Mouse (Mus musculus) liver, postnatal 0 days (tissue): ENCODE data around the gene Nmi.

ENCODE experiments used
- CTCF ChIP-seq: sonication (generic); IDR thresholded peaks from 2 replicates; pipeline ENCODE4 v1.5.1; 2016; ENCODE audit warnings: antibody characterized with exemption, low read depth
- EP300 ChIP-seq: IDR thresholded peaks from 2 replicates; pipeline ENCODE4 v1.6.1; 2016; ENCODE audit warnings: antibody characterized with exemption, low read depth, mild to moderate bottlenecking

DNA sequence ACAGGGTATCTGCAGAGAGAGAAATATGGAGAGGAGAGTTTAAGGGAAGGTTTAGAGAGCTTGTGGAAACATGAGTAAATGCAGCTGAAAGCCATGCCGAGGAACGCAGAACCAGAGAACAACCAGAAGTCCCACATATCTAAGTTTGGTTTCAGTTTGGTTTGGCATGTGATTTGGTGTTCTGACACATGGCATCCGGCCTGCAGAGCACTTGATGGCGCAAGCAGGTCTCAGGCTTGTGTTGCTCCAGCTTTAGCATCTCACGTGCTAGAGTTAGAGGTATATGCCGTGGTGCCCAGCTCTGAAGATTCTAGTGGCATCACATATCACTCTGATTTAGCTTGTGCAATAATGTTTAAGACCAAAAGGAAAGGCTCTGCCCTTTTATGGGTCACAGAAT is 18.2 kb upstream of the Nmi start:
- TF ChIP-seq CTCF, result no peak
- TF ChIP-seq EP300, result no peak
